Mouse (Mus musculus) E14TG2a.4 (cell line): ENCODE results near the gene Methig1.

Experiments used
- CTCF ChIP-seq: conservative IDR thresholded peaks from 2 replicates; pipeline ENCODE4 v1.5.1; 2014; ENCODE audit warnings: low read length
- NANOG ChIP-seq: IDR thresholded peaks from 2 replicates; pipeline ENCODE4 v1.6.1; 2014; ENCODE audit warnings: borderline replicate concordance, low read length, mixed read lengths

DNA sequence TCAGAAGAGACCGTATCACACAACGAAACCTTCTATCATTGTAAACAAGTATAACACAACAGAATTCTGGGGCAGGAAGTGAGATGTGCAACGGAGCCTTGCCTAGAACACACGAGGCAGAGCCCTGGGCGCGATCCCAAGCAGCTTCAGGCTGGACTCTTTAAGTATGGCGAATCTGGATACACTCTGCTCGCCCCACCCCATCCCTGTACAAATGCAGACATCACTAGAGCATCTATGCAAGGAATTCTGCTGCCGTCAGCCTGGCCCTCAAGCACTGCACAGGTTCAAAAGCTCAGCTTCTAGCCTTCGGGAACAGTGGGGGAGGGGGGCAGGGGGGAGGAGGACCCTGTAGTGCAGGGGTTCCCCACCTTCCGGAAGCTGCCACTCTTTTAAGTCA is 40.1 kb downstream of the Methig1 start:
- no peak for TF ChIP-seq CTCF
- no peak for TF ChIP-seq NANOG
